ENCODE assay signal across 11 mouse cellular contexts in genomic region chr9:90823574-90824280, GRCm38 (mm10).
A peak's percentile ranks its signal among the peaks of the same experiment; 100 is the strongest.
DNase-seq lines count a peak whose midpoint lies in the region; ATAC-seq and TF ChIP-seq lines count a peak whose summit lies in the region.
"Had no signal": no experiment of that assay in that cellular context is flagged by ENCODE, and none has a peak within 500 bp of the region (broad histone marks: within the 10 kb centered on the region; RNA-seq: fewer than 3 reads in every experiment).

No protein-coding gene starts in this region.

- TF ChIP-seq RAD21 in MEL (IDR thresholded peaks at IDR 0.05; ENCODE audit: low read depth, low read length): no peak

- H3K9ac ChIP-seq in MEL (ENCODE audit: control insufficient read depth, low read depth, low read length, poor library complexity, severe bottlenecking): peak overlapping the region; percentile 45
- H3K9ac ChIP-seq: liver, embryonic 14.5 days had no signal

- no peak overlapping the region for H3K4me3 ChIP-seq in left cerebral cortex, adult 2 months
- H3K4me3 ChIP-seq in MEL (ENCODE audit: control insufficient read depth in 1 of 2, insufficient read depth in 1 of 2, low read depth in 2 of 2, low read length in 2 of 2): peak overlapping the region; percentile 48 to 93

- intact Hi-C loops in gastrocnemius, postnatal 14 days (cut with DNase I; ENCODE audit: low total_unique reads): no loop called here
- intact Hi-C loops in left cerebral cortex, adult 2 months (cut with DNase I): no loop called here
- intact Hi-C loops in left cerebral cortex, postnatal 4 days (cut with DNase I): no loop called here

- ATAC-seq in hematopoietic stem cell, adult 5-6 weeks (replicated peaks in 1 of 2; ENCODE audit: insufficient read depth in 1 of 2, low FRiP score in 2 of 2, low TSS enrichment in 1 of 2, low read depth in 1 of 2, poor library complexity in 2 of 2, severe bottlenecking in 2 of 2): peak; percentile 74 to 91
- ATAC-seq: CD4-positive, CD25-positive, alpha-beta regulatory T cell, adult 4 months had no signal

- TF ChIP-seq EP300 in MEL (IDR thresholded peaks at IDR 0.05; ENCODE audit: low read depth in 1 of 2, low read length in 2 of 2): no peak

- peak; percentile 29 for TF ChIP-seq CTCF in left cerebral cortex, adult 2 months (IDR thresholded peaks at IDR 0.05)
- TF ChIP-seq CTCF in MEL (IDR thresholded peaks at IDR 0.05 in 2 of 3, conservative IDR thresholded peaks at IDR 0.05 in 1 of 3; ENCODE audit: control insufficient read depth in 1 of 3, insufficient read depth in 1 of 3, low read depth in 2 of 3, low read length in 3 of 3, poor library complexity in 1 of 3, severe bottlenecking in 1 of 3): peak in 2 of 3 experiments; percentile 19 to 26; a peak in 2 of 6 replicates

- H3K9me3 ChIP-seq in MEL (replicated peaks; ENCODE audit: insufficient read depth, low read length): no peaks in the 10 kb centered on the region

- no peaks in the 10 kb centered on the region for H3K27me3 ChIP-seq in MEL (ENCODE audit: control insufficient read depth in 1 of 2, insufficient read depth in 2 of 2, low read length in 2 of 2)

- peak; percentile 3 for DNase-seq in gastrocnemius, postnatal 14 days
- no peak for DNase-seq in gastrocnemius, adult 18-20 months (ENCODE audit: low spot score)
- DNase-seq in left cerebral cortex, adult 2 months (ENCODE audit: extremely low spot score in 1 of 2, low spot score in 2 of 2): no peak
- DNase-seq in left cerebral cortex, postnatal 4 days: no peak
- DNase-seq in MEL (ENCODE audit: low read depth, low spot score): peak; percentile 28
- no peak for DNase-seq in testis, postnatal 10 days (ENCODE audit: low spot score)
- DNase-seq in spleen, postnatal 36 days (ENCODE audit: low spot score in 2 of 2): no peak
- DNase-seq: right cerebral cortex, adult 18-20 months had no signal

- H3K4me1 ChIP-seq in MEL (ENCODE audit: control insufficient read depth in 1 of 2, insufficient read depth in 2 of 2, low read length in 2 of 2): peaks cover 0 to 2% of the 10 kb centered on the region in 2 experiments; a peak in 1 of 4 replicates

- no peaks in the 10 kb centered on the region for H3K79me2 ChIP-seq in MEL (ENCODE audit: control insufficient read depth, insufficient read depth, low read length, poor library complexity)

- H3K36me3 ChIP-seq in MEL (ENCODE audit: control insufficient read depth in 1 of 2, insufficient read depth in 2 of 2, low read length in 2 of 2): no peaks in the 10 kb centered on the region

- H3K27ac ChIP-seq in left cerebral cortex, adult 2 months: no peak overlapping the region
- no peak overlapping the region for H3K27ac ChIP-seq in MEL (ENCODE audit: control insufficient read depth, low read depth, low read length)
- H3K27ac ChIP-seq: liver, embryonic 14.5 days had no signal

- TF ChIP-seq POLR2A in MEL (IDR thresholded peaks at IDR 0.05; ENCODE audit: control insufficient read depth in 1 of 2, insufficient read depth in 1 of 2, low read depth in 1 of 2, low read length in 2 of 2, poor library complexity in 1 of 2): no peak

TF ChIP-seq in MEL, 35 proteins besides CTCF, POLR2A, EP300 and RAD21:
- TF ChIP-seq POLR2AphosphoS5 (IDR thresholded peaks at IDR 0.05; ENCODE audit: borderline replicate concordance, low read depth, low read length) (no peak), USF1 (IDR thresholded peaks at IDR 0.05; ENCODE audit: low read depth, low read length) (no peak), SMC3 (IDR thresholded peaks at IDR 0.05; ENCODE audit: low read depth, low read length) (no peak), KAT2A (conservative IDR thresholded peaks at IDR 0.05; ENCODE audit: low read depth, low read length) (no peak), BHLHE40 (IDR thresholded peaks at IDR 0.05; ENCODE audit: borderline replicate concordance, low read depth, low read length) (no peak), GABPA (IDR thresholded peaks at IDR 0.05; ENCODE audit: low read depth, low read length) (no peak), CHD1 (IDR thresholded peaks at IDR 0.05; ENCODE audit: low read depth, low read length) (no peak), MXI1 (IDR thresholded peaks at IDR 0.05; ENCODE audit: low read depth, low read length) (no peak)

Comparison
In these comparisons a context has a peak if more than half of its experiments do, and no peak if none do; other contexts are left out.
1. DNase-seq: peak in gastrocnemius, postnatal 14 days (single experiment) and MEL (single experiment); none in gastrocnemius, adult 18-20 months (single experiment), left cerebral cortex, adult 2 months (0 of 2), left cerebral cortex, postnatal 4 days (single experiment), testis, postnatal 10 days (single experiment) and spleen, postnatal 36 days (0 of 2).